In the genomic region with DNA sequence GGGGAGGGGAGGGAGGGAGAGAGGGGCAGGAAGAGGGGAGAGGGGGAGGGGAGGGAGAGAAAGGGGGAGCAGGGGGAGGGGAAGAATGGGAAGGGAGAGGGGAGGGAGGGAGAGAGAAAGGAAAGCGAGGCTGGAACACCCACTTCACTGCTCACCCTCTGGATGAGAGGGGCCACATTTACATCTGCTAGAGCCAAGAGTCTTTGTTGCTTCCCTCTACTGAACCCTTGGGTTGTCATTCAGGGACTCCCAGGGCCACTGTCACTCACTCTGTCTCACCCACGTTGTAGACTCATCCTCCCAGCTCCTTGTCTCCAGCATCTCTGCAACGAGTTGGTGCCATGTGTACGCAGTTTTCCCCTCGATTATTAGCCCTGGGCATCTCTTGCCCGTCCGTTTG, we compare ENCODE assay signal across 21 mouse cellular contexts. TPM values are rescaled to one million over a fixed set of nuclear protein-coding genes. Genes with fewer than 3 reads are reported as not detected.
DNase-seq lines count a peak whose midpoint lies in the region; ATAC-seq lines count a peak whose summit lies in the region.
"Had no signal": no experiment of that assay in that cellular context is flagged by ENCODE, and none has a peak within 500 bp of the region (broad histone marks: within the 10 kb centered on the region; RNA-seq: fewer than 3 reads in every experiment).

No protein-coding gene starts in this region.

- H3K4me1 ChIP-seq in hindbrain, embryonic 12.5 days: peaks cover 9% of the 10 kb centered on the region; the same call in 1 of the 2 replicates
- H3K4me1 ChIP-seq in hindbrain, embryonic 16.5 days (ENCODE audit: control insufficient read depth, insufficient read depth, low read depth, low read length): no peaks in the 10 kb centered on the region; the same call in 1 of the 2 replicates
- H3K4me1 ChIP-seq in neural tube, embryonic 12.5 days: peaks cover 8% of the 10 kb centered on the region; the same call in 1 of the 2 replicates
- no peaks in the 10 kb centered on the region for H3K4me1 ChIP-seq in neural tube, embryonic 15.5 days
- peaks cover 26% of the 10 kb centered on the region for H3K4me1 ChIP-seq in embryonic facial prominence, embryonic 10.5 days

- no peaks in the 10 kb centered on the region for H3K36me3 ChIP-seq in hindbrain, embryonic 12.5 days
- H3K36me3 ChIP-seq in hindbrain, embryonic 16.5 days (ENCODE audit: control insufficient read depth, insufficient read depth, low read length): no peaks in the 10 kb centered on the region
- H3K36me3 ChIP-seq in neural tube, embryonic 12.5 days: no peaks in the 10 kb centered on the region
- H3K36me3 ChIP-seq in neural tube, embryonic 15.5 days: no peaks in the 10 kb centered on the region
- no peaks in the 10 kb centered on the region for H3K36me3 ChIP-seq in embryonic facial prominence, embryonic 10.5 days (replicated peaks)
- H3K36me3 ChIP-seq: embryonic facial prominence, embryonic 15.5 days; heart, embryonic 15.5 days had no signal

- no peak overlapping the region for H3K4me3 ChIP-seq in hindbrain, embryonic 12.5 days
- no peak overlapping the region for H3K4me3 ChIP-seq in hindbrain, embryonic 16.5 days (ENCODE audit: low read length)
- H3K4me3 ChIP-seq in neural tube, embryonic 12.5 days: no peak overlapping the region
- H3K4me3 ChIP-seq in neural tube, embryonic 15.5 days (replicated peaks): no peak overlapping the region
- no peak overlapping the region for H3K4me3 ChIP-seq in embryonic facial prominence, embryonic 10.5 days
- H3K4me3 ChIP-seq: embryonic facial prominence, embryonic 15.5 days; erythroblast, embryonic 14.5 days; heart, embryonic 15.5 days had no signal

- no peaks in the 10 kb centered on the region for H3K9me3 ChIP-seq in hindbrain, embryonic 12.5 days (replicated peaks)
- H3K9me3 ChIP-seq in hindbrain, embryonic 16.5 days (ENCODE audit: control insufficient read depth, low read length): no peaks in the 10 kb centered on the region
- no peaks in the 10 kb centered on the region for H3K9me3 ChIP-seq in neural tube, embryonic 12.5 days
- H3K9me3 ChIP-seq in neural tube, embryonic 15.5 days (replicated peaks): no peaks in the 10 kb centered on the region
- no peaks in the 10 kb centered on the region for H3K9me3 ChIP-seq in embryonic facial prominence, embryonic 10.5 days
- H3K9me3 ChIP-seq: embryonic facial prominence, embryonic 15.5 days; heart, embryonic 15.5 days had no signal

- H3K9ac ChIP-seq in hindbrain, embryonic 12.5 days: peak overlapping the region; percentile 2; the same call in 1 of the 2 replicates
- H3K9ac ChIP-seq in hindbrain, embryonic 16.5 days (ENCODE audit: low read depth, low read length): no peak overlapping the region
- no peak overlapping the region for H3K9ac ChIP-seq in neural tube, embryonic 12.5 days
- H3K9ac ChIP-seq in neural tube, embryonic 15.5 days (replicated peaks): no peak overlapping the region
- H3K9ac ChIP-seq: embryonic facial prominence, embryonic 15.5 days; heart, embryonic 15.5 days had no signal

- no peaks in the 10 kb centered on the region for H3K27me3 ChIP-seq in hindbrain, embryonic 12.5 days
- no peaks in the 10 kb centered on the region for H3K27me3 ChIP-seq in hindbrain, embryonic 16.5 days (replicated peaks; ENCODE audit: control insufficient read depth, insufficient read depth, low read length)
- H3K27me3 ChIP-seq in neural tube, embryonic 12.5 days (replicated peaks): no peaks in the 10 kb centered on the region
- H3K27me3 ChIP-seq in neural tube, embryonic 15.5 days (replicated peaks): no peaks in the 10 kb centered on the region
- no peaks in the 10 kb centered on the region for H3K27me3 ChIP-seq in embryonic facial prominence, embryonic 10.5 days (replicated peaks; ENCODE audit: low read depth, poor library complexity, severe bottlenecking)
- H3K27me3 ChIP-seq: embryonic facial prominence, embryonic 15.5 days had no signal

- no peak overlapping the region; the same call in 1 of the 2 replicates for H3K27ac ChIP-seq in hindbrain, embryonic 12.5 days
- no peak overlapping the region for H3K27ac ChIP-seq in hindbrain, embryonic 16.5 days (ENCODE audit: low read depth, low read length)
- H3K27ac ChIP-seq in neural tube, embryonic 12.5 days: no peak overlapping the region
- no peak overlapping the region for H3K27ac ChIP-seq in neural tube, embryonic 15.5 days (replicated peaks)
- 0 out of 2 replicates have a peak overlapping the region, but pooled peaks have one; percentile 40 for H3K27ac ChIP-seq in embryonic facial prominence, embryonic 10.5 days (replicated peaks)
- H3K27ac ChIP-seq: embryonic facial prominence, embryonic 15.5 days; heart, embryonic 15.5 days had no signal

- no peak for ATAC-seq in hindbrain, embryonic 12.5 days (ENCODE audit: low FRiP score)
- ATAC-seq in hindbrain, embryonic 16.5 days: no peak
- no peak for ATAC-seq in neural tube, embryonic 12.5 days (ENCODE audit: low FRiP score, low read depth)
- ATAC-seq in neural tube, embryonic 15.5 days (ENCODE audit: low FRiP score): no peak
- no peak for ATAC-seq in CD4-positive, CD25-positive, alpha-beta regulatory T cell, adult 4 months
- ATAC-seq: forebrain, embryonic 16.5 days; intestine, embryonic 16.5 days had no signal

- WGBS in hindbrain, embryonic 12.5 days: 26% methylated on average over 7 of the region's 7 CpGs
- WGBS in hindbrain, embryonic 16.5 days: 24% methylated on average over 7 of the region's 7 CpGs
- WGBS in neural tube, embryonic 12.5 days: 31% methylated on average over 7 of the region's 7 CpGs
- WGBS in neural tube, embryonic 15.5 days: 23% methylated on average over 7 of the region's 7 CpGs
- WGBS in embryonic facial prominence, embryonic 10.5 days: 43% methylated on average over 7 of the region's 7 CpGs

- H3K4me2 ChIP-seq in hindbrain, embryonic 12.5 days (replicated peaks): no peak overlapping the region
- no peak overlapping the region for H3K4me2 ChIP-seq in hindbrain, embryonic 16.5 days (ENCODE audit: low read length)
- peak overlapping the region; percentile 12; the same call in 1 of the 2 replicates for H3K4me2 ChIP-seq in neural tube, embryonic 12.5 days (replicated peaks)
- no peak overlapping the region for H3K4me2 ChIP-seq in neural tube, embryonic 15.5 days
- H3K4me2 ChIP-seq: embryonic facial prominence, embryonic 15.5 days; heart, embryonic 15.5 days had no signal

- DNase-seq in ES-CJ7 (ENCODE audit: low read depth, low spot score): peak; percentile 74
- no peak for DNase-seq in embryonic facial prominence, embryonic 10.5 days (ENCODE audit: low spot score)
- DNase-seq: adrenal gland, adult 8-10 months; adrenal gland, postnatal 36 days; cerebellum, adult 11 months; cerebellum, adult 9-11 months; cerebellum, postnatal 36 days; gastrocnemius, postnatal 10 days; heart, adult 18-20 months; heart, postnatal 14 days; kidney, adult 2 months had no signal

RNA-seq across cellular contexts. Expression of gene Cox6a1, which starts 13.4 kb away (rescaled TPM):
- 728 and 823 TPM in 2 replicates for polyA plus RNA-seq in hindbrain, embryonic 12.5 days (2016; fragmentation: Nextera tagmentation; extraction: Ambion mirVana)
- polyA plus RNA-seq in hindbrain, embryonic 16.5 days (2015; fragmentation: Nextera tagmentation; extraction: Ambion mirVana): 1,192 and 1,343 TPM in 2 replicates
- 884 and 947 TPM in 2 replicates for polyA plus RNA-seq in neural tube, embryonic 12.5 days (2016; fragmentation: Nextera tagmentation; extraction: Ambion mirVana)
- polyA plus RNA-seq in neural tube, embryonic 15.5 days (2015; fragmentation: Nextera tagmentation; extraction: Ambion mirVana): 1,223 and 1,358 TPM in 2 replicates
- polyA plus RNA-seq in embryonic facial prominence, embryonic 10.5 days (2016; fragmentation: Nextera tagmentation; extraction: Ambion mirVana): 716 and 739 TPM in 2 replicates
- polyA plus RNA-seq in CD4-positive, CD25-positive, alpha-beta regulatory T cell, adult 4 months (2017; shearing (Covaris generic)): 100 to 1,000 TPM; 486 to 529 TPM

RNA-seq across cellular contexts. Expression of gene Triap1, which starts 21.2 kb away (rescaled TPM):
- polyA plus RNA-seq in hindbrain, embryonic 12.5 days (2016; fragmentation: Nextera tagmentation; extraction: Ambion mirVana): 49.5 and 54.5 TPM in 2 replicates
- 51.3 and 52.8 TPM in 2 replicates for polyA plus RNA-seq in hindbrain, embryonic 16.5 days (2015; fragmentation: Nextera tagmentation; extraction: Ambion mirVana)
- 52.2 and 54.8 TPM in 2 replicates for polyA plus RNA-seq in neural tube, embryonic 12.5 days (2016; fragmentation: Nextera tagmentation; extraction: Ambion mirVana)
- polyA plus RNA-seq in neural tube, embryonic 15.5 days (2015; fragmentation: Nextera tagmentation; extraction: Ambion mirVana): 56.1 and 56.8 TPM in 2 replicates
- polyA plus RNA-seq in embryonic facial prominence, embryonic 10.5 days (2016; fragmentation: Nextera tagmentation; extraction: Ambion mirVana): 54.2 and 55.7 TPM in 2 replicates
- 10 to 100 TPM; 50.6 to 54.3 TPM for polyA plus RNA-seq in CD4-positive, CD25-positive, alpha-beta regulatory T cell, adult 4 months (2017; shearing (Covaris generic))

RNA-seq across cellular contexts. Expression of gene Gatc, which starts 21.2 kb away (rescaled TPM):
- polyA plus RNA-seq in hindbrain, embryonic 12.5 days (2016; fragmentation: Nextera tagmentation; extraction: Ambion mirVana): 31.6 and 38.6 TPM in 2 replicates
- 32.3 and 45.5 TPM in 2 replicates for polyA plus RNA-seq in hindbrain, embryonic 16.5 days (2015; fragmentation: Nextera tagmentation; extraction: Ambion mirVana)
- 31.2 and 35.3 TPM in 2 replicates for polyA plus RNA-seq in neural tube, embryonic 12.5 days (2016; fragmentation: Nextera tagmentation; extraction: Ambion mirVana)
- polyA plus RNA-seq in neural tube, embryonic 15.5 days (2015; fragmentation: Nextera tagmentation; extraction: Ambion mirVana): 32.2 and 37.0 TPM in 2 replicates
- polyA plus RNA-seq in embryonic facial prominence, embryonic 10.5 days (2016; fragmentation: Nextera tagmentation; extraction: Ambion mirVana): 34.8 and 38.0 TPM in 2 replicates
- 10 to 100 TPM; 11.8 to 13.6 TPM for polyA plus RNA-seq in CD4-positive, CD25-positive, alpha-beta regulatory T cell, adult 4 months (2017; shearing (Covaris generic))

RNA-seq across cellular contexts. Expression of gene Srsf9, which starts 35.2 kb away (rescaled TPM):
- polyA plus RNA-seq in hindbrain, embryonic 12.5 days (2016; fragmentation: Nextera tagmentation; extraction: Ambion mirVana): 306 and 309 TPM in 2 replicates
- 105 and 128 TPM in 2 replicates for polyA plus RNA-seq in hindbrain, embryonic 16.5 days (2015; fragmentation: Nextera tagmentation; extraction: Ambion mirVana)
- 314 and 343 TPM in 2 replicates for polyA plus RNA-seq in neural tube, embryonic 12.5 days (2016; fragmentation: Nextera tagmentation; extraction: Ambion mirVana)
- 138 and 154 TPM in 2 replicates for polyA plus RNA-seq in neural tube, embryonic 15.5 days (2015; fragmentation: Nextera tagmentation; extraction: Ambion mirVana)
- 391 and 411 TPM in 2 replicates for polyA plus RNA-seq in embryonic facial prominence, embryonic 10.5 days (2016; fragmentation: Nextera tagmentation; extraction: Ambion mirVana)
- 10 to 100 TPM; 13.9 to 26.3 TPM for polyA plus RNA-seq in CD4-positive, CD25-positive, alpha-beta regulatory T cell, adult 4 months (2017; shearing (Covaris generic))
